Mouse (Mus musculus): ENCODE data around the gene N4bp2.

N4bp2 gene

GRCm38 (mm10) chr5:65829059-65829458, 65.7 kb downstream of the N4bp2 start:
- in situ Hi-C loops (cut with MboI), result no loop called here

DNA sequence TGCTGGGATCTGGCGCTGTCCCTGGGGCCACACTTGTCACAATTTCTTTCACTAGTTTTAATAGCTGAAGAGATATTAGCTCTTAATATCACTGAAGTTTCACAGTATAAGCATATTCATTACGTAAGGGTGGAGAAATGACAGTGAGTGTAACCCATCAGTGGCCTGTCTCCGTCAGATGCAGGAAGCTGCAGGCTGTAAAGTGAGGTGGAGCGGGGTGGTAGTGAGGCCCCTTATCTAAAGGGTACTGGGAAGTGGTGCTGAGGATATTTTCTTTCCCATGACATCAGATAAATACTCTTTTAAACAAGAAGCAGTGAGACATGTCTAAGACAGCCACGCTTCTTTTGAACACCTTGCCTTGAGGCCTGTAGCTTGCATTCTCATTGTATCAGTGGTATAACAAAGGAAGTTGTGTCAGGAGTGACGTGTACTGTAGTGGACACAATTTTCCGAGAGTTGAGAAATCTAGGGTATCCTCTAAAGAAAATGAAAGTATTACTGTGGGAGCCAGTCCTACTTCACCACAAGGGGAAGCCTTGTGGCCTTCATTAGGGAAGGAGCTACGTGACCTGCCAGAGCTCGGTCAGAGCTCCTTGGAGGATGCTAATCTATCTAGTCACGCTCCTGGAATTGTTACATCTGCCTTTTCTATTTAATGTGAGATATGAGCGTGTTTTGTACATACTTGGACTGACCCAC, 68.7 kb downstream of the N4bp2 start:
- in situ Hi-C loops (cut with MboI), result loop anchor here (10.0 kb wide), 1 partner anchor 113 kb away; no protein-coding TSS in a partner anchor

- in situ Hi-C loops (cut with MboI), result loop anchor here (10.0 kb wide), 1 partner anchor 112 kb away; no protein-coding TSS in a partner anchor
These were observed 69.8 kb downstream of the N4bp2 start for GRCm38 (mm10) chr5:65833092-65833491.

DNA sequence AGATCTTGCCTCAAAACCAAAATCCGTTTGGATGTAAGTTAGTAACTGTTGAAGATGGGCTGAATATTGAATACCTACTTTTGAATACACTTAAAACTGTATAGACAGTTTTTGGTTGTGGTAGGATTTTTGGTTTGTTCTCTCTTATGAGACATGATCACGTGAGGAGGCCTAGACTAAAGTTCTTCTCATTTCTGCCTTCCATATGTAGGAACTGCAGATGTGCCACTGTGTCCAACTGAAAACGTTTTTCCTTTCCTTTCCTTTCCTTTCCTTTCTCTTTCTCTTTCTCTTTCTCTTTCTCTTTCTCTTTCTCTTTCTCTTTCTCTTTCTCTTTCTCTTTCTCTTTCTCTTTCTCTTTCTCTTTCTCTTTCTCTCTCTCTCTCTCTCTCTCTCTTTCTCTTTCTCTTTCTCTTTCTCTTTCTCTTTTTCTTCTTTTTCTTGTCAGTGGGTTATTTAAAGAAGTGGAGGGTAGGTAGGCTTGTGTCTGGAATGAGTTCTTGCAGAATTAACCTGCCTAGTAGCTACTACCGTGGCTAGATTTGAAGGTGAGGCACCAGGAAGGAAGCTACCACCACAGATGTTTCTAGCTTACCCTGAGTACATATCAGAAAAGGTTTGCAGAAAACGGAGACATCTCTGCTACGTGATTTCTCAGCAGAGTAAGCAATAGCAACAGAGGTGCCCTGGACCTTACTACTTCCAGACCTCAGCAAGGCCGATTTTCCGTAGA, 70.6 kb downstream of the N4bp2 start:
- in situ Hi-C loops (cut with MboI), result loop anchor here (10.0 kb wide), 1 partner anchor 111 kb away; no protein-coding TSS in a partner anchor

DNA sequence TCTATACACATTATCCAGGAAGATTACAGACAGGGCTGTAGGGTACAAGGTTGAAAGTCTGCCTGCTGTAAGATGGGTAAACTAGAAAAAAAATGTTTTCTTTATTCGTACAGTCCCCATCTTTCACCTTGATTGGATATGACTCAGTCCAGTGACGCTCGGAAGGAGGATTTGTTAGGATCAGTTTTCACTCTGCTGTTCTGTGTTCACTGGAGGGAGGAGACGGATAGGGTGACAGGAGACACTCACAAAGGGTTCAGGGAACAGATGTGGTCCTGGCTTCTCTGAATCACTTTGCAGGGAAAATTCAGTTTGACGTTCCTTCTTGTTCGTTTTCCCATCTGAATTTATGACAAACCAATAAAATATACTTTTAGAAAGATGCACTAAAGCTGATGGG, 74.7 kb downstream of the N4bp2 start:
- in situ Hi-C loops (cut with MboI), result loop anchor here (10.0 kb wide), 1 partner anchor 107 kb away; no protein-coding TSS in a partner anchor

DNA sequence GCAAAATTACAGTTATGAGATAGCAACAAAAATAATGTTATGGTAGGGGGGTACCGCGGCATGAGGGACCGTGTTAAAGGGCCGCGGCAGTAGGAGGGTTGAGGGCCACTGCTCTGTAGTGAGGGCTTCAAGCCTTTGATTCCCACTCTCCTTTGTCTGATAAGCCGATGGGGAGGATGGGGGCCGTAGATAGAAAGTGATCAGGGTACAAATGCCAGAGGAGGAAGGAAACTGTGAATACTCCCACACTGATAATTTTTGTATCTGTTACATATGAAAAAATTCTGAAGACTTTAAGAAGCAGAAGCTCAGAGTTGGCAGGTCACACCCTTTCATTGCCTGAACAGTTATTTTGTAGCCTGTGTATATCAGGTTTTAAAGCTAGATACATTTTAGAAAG, 79.6 kb downstream of the N4bp2 start:
- in situ Hi-C loops (cut with MboI), result no loop called here

DNA sequence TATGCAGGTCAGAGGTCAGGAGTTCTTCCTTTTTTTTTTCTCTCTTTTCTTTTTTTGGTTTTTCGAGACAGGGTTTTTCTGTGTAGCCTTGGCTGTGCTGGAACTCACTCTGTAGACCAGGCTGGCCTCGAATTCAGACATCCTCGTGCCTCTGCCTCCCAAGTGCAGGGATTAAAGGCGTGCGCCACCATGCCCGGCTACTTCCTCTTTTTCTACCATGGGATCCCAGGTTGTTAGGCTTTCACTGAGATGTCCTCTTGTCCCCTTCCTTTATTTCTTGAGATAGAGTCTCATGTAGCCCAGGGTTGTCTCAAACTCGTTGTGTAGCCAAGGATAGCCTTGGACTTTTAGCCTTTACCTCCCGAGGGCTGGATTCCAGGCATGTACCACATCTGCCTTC, 83.2 kb downstream of the N4bp2 start:
- in situ Hi-C loops (cut with MboI), result no loop called here

- in situ Hi-C loops (cut with MboI), result no loop called here
These were observed 83.6 kb downstream of the N4bp2 start for GRCm38 (mm10) chr5:65846958-65847357.

- in situ Hi-C loops (cut with MboI), result no loop called here
These were observed 84.3 kb downstream of the N4bp2 start for GRCm38 (mm10) chr5:65847656-65848055.

DNA sequence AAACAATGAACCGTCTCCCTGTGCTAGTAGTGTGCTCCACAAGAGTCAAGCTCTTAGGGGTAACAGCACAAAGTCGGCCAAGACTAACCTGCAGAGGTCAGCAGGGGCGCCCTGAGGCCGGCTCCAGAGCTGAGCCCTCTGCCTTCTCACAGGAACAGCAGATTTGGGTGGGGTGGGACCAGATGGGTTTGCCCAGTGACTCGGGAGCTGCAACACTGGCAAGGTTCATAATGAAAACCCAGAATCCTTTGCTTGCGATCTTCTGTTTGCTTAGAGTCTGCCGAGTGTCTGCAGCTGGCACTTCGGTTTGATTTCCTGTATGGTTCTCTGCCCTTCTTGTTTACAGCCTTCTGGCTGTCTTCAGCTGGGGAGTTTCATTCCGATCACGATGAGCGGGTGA, 87.4 kb downstream of the N4bp2 start:
- in situ Hi-C loops (cut with MboI), result no loop called here

DNA sequence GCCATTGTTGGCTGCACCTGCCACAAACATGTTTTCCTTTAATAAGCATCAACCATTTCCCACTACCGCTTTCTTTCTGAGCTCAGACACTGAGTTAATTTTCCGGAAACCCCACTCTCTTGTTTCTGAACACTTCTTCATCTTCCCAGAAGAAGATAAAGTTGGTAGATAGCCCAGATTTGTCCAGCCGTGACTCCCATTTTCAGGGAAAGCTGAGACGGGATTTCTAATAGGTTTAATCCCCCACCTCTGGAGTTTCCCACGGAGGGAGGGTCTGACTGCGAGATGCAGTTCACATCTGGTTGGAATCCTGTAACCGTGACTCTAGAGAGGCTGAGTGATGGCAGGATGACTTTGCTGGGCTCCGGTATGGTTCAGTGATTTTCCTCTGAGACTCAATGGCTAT, 91.5 kb downstream of the N4bp2 start:
- in situ Hi-C loops (cut with MboI), result no loop called here

DNA sequence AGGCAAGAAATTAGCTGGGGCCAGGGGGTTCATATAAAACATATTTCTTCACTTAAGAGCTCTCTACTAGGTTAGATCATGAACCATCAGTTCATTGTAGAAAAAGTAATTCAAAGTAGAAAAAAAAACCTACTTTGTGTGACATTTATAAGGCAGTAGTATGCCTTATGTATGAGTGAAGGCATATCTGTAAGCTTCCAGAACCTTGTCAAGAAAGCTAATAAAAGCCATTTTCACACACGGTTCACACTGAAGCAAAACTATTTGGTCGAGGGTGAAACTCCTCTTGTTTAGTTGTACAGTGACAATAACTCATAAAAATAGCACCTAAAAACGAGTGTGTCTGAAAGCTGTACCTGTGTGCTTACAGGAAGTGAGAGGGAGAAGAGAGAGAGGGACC, 92.2 kb downstream of the N4bp2 start:
- in situ Hi-C loops (cut with MboI), result no loop called here

DNA sequence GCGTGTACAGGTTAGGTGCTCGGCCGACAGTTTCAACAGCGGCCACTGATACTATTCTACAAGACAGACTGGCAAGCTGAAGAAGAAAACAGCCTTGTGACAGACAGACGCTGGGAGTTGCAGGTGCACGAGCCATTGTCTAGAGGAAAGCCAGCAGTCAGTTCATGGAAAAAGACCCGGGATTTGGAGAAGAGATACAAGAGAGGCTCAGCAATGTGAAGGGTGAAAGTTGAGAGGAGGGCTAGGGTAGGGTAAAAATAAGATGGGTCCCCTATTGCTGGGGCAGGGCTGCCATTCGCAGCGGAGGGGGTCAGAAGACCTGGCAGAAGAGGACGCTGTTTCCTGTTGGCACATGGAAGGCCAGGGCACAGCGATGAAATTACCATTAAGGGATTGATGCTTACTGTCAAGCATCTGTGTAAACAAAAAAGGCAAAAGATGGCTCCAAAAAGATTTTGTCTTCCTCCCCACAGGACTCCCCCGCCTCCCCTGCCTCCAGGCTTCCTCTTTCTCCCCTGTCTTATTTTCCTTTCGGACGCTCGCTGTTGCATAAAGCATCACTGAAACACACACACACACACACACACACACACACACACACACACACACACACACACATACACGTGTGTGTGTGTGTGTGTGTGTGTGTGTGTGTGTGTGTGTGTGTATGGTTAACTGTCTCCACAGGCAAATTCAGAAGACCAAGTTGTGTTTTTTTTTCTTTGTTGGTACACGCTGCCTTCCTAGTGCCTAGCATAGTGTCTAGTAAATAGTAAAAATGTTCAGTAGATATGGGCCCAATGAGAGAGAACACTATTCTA, 93.5 kb downstream of the N4bp2 start:
- in situ Hi-C loops (cut with MboI), result no loop called here

GRCm38 (mm10) chr5:65857935-65858334, 94.6 kb downstream of the N4bp2 start:
- in situ Hi-C loops (cut with MboI), result no loop called here

- in situ Hi-C loops (cut with MboI), result no loop called here
These were observed 95.0 kb downstream of the N4bp2 start for GRCm38 (mm10) chr5:65858355-65858754.

DNA sequence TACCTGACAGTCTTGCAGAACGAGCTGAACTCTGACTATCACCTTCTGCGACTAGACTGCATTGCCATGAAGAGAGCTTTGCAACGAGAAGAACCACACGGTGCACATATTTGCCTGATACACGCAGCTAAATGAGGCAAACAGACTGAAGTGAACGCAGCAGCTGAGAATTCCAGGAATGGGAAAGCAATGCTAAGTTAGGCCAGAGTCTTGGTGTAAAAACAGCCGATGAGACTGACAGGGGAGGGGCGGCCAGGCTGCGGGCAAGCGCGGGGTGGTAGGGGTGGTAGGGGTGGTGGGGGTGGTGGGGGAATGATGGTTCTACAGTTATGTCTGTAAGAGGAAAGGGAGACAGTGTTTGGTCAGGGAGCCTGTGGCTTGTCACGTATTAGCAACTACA, 95.6 kb downstream of the N4bp2 start:
- in situ Hi-C loops (cut with MboI), result no loop called here

- in situ Hi-C loops (cut with MboI), result no loop called here
These were observed 96.1 kb downstream of the N4bp2 start for GRCm38 (mm10) chr5:65859396-65859795.

DNA sequence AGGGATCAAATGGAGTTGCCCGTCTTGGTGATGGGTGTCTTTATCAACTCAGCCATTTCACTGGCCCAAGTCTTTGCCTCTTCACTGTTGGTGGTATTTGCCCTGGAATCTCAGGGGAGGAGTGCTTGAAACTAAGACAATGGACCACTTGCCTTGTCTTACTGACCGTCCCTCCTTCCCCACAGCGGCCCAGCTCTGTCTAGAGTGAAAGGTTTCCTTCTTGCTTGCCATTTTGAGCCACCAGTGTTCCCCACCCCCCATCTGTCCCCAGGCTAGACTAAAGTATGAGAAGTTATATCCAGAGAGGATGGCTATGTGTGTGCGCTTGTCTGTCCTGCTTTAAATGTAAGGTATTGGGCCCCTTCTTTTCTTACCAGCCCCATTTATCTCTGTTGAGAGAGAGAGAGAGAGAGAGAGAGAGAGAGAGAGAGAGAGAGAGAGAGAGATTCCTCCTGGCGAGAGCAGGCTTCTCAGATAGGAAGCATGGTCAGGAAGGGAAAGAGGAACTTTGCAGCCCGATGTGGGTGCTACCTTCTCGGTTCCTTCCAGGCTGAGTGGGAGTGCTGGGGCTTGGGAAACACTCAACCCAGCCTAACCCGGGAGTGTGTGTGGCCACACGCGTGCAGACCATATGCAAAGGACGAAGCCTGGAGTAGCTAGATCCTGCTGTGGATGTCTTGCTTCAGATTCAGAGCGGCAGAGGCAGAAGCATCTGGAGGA, 97.1 kb downstream of the N4bp2 start:
- in situ Hi-C loops (cut with MboI), result no loop called here

GRCm38 (mm10) chr5:65861154-65861944, 98.0 kb downstream of the N4bp2 start, which contains the start of gene Rhoh:
TSS of gene Rhoh (plus strand) at chr5:65861213.
- in situ Hi-C loops (cut with MboI), result no loop called here

- in situ Hi-C loops (cut with MboI), result no loop called here
These were observed 99.1 kb downstream of the N4bp2 start for GRCm38 (mm10) chr5:65862217-65862927.
